Mouse (Mus musculus): ENCODE data around the gene Lsp1. TPM values are rescaled to one million over a fixed set of nuclear protein-coding genes. Genes with fewer than 3 reads are reported as not detected.
A peak's percentile ranks its signal among the peaks of the same experiment; 100 is the strongest.

Lsp1 gene
- polyA plus RNA-seq, 1 experiment from 2014 or later = 22.8 TPM

GRCm38 (mm10) chr7:142533059-142533855, 72.6 kb downstream of the Lsp1 start:
- DNase-seq (ENCODE audit: low spot score) (peak; percentile 89), ATAC-seq (ENCODE audit: insufficient number of reproducible peaks, low FRiP score, low TSS enrichment, low read depth) (peak; percentile 82)
- Histone ChIP-seq H3K27ac (replicated peaks; ENCODE audit: low read depth, low read length) (peak overlapping the region; percentile 94), H3K4me3 (ENCODE audit: low read depth, low read length) (peak overlapping the region; percentile 44), H3K9ac (ENCODE audit: low read length) (peak overlapping the region; percentile 85), H3K27me3 (ENCODE audit: control insufficient read depth, insufficient read depth, low read length) (no peaks in the 10 kb centered on the region), H3K9me3 (ENCODE audit: control insufficient read depth, low read length) (no peaks in the 10 kb centered on the region), H3K4me2 (ENCODE audit: low read depth, severe bottlenecking) (peak overlapping the region; percentile 61), H3K4me1 (ENCODE audit: control insufficient read depth, insufficient read depth, low read length) (peaks cover 42% of the 10 kb centered on the region), H3K36me3 (ENCODE audit: control insufficient read depth, insufficient read depth, low read length) (peaks cover 6% of the 10 kb centered on the region; the same call in 1 of the 2 replicates)
- WGBS = 1% methylated on average over 44 of the region's 44 CpGs

GRCm38 (mm10) chr7:142535116-142535515, 74.5 kb downstream of the Lsp1 start:
- Histone ChIP-seq H3K9me3 (ENCODE audit: control insufficient read depth, low read length) (no peaks in the 10 kb centered on the region), H3K9ac (ENCODE audit: low read length) (no peak overlapping the region), H3K36me3 (ENCODE audit: control insufficient read depth, insufficient read depth, low read length) (peaks cover 6% of the 10 kb centered on the region; the same call in 1 of the 2 replicates), H3K27me3 (ENCODE audit: control insufficient read depth, insufficient read depth, low read length) (no peaks in the 10 kb centered on the region), H3K4me1 (ENCODE audit: control insufficient read depth, insufficient read depth, low read length) (peaks cover 61% of the 10 kb centered on the region), H3K27ac (replicated peaks; ENCODE audit: low read depth, low read length) (peak overlapping the region; percentile 94; the same call in 1 of the 2 replicates), H3K4me2 (ENCODE audit: low read depth, severe bottlenecking) (no peak overlapping the region), H3K4me3 (ENCODE audit: low read depth, low read length) (no peak overlapping the region)
- DNase-seq (ENCODE audit: low spot score) = no peak
- WGBS = 85% methylated on average over 4 of the region's 4 CpGs
- ATAC-seq (ENCODE audit: insufficient number of reproducible peaks, low FRiP score, low TSS enrichment, low read depth) = no peak

- Histone ChIP-seq H3K4me2 (ENCODE audit: low read depth, severe bottlenecking) (no peak overlapping the region), H3K27me3 (ENCODE audit: control insufficient read depth, insufficient read depth, low read length) (no peaks in the 10 kb centered on the region), H3K9ac (ENCODE audit: low read length) (no peak overlapping the region), H3K4me1 (ENCODE audit: control insufficient read depth, insufficient read depth, low read length) (peaks cover 67% of the 10 kb centered on the region), H3K27ac (replicated peaks; ENCODE audit: low read depth, low read length) (no peak overlapping the region; the same call in 1 of the 2 replicates), H3K9me3 (ENCODE audit: control insufficient read depth, low read length) (no peaks in the 10 kb centered on the region), H3K4me3 (ENCODE audit: low read depth, low read length) (no peak overlapping the region), H3K36me3 (ENCODE audit: control insufficient read depth, insufficient read depth, low read length) (peaks cover 6% of the 10 kb centered on the region; the same call in 1 of the 2 replicates)
- ATAC-seq (ENCODE audit: insufficient number of reproducible peaks, low FRiP score, low TSS enrichment, low read depth) (no peak), DNase-seq (ENCODE audit: low spot score) (no peak)
- 98% methylated on average over 5 of the region's 5 CpGs for WGBS
These were observed 75.2 kb downstream of the Lsp1 start for GRCm38 (mm10) chr7:142535832-142536231.

GRCm38 (mm10) chr7:142537181-142537580, 76.6 kb downstream of the Lsp1 start:
- peaks cover 70% of the 10 kb centered on the region for H3K4me1 ChIP-seq (ENCODE audit: control insufficient read depth, insufficient read depth, low read length)
- H3K27ac ChIP-seq (replicated peaks; ENCODE audit: low read depth, low read length) = peak overlapping the region; percentile 98
- H3K4me3 ChIP-seq (ENCODE audit: low read depth, low read length) = no peak overlapping the region
- peaks cover 6% of the 10 kb centered on the region; the same call in 1 of the 2 replicates for H3K36me3 ChIP-seq (ENCODE audit: control insufficient read depth, insufficient read depth, low read length)
- no peaks in the 10 kb centered on the region for H3K27me3 ChIP-seq (ENCODE audit: control insufficient read depth, insufficient read depth, low read length)
- no peaks in the 10 kb centered on the region for H3K9me3 ChIP-seq (ENCODE audit: control insufficient read depth, low read length)
- ATAC-seq (ENCODE audit: insufficient number of reproducible peaks, low FRiP score, low TSS enrichment, low read depth) = no peak
- H3K9ac ChIP-seq (ENCODE audit: low read length) = peak overlapping the region; percentile 37; the same call in 1 of the 2 replicates
- WGBS = 17% methylated on average over 5 of the region's 5 CpGs
- peak overlapping the region; percentile 16; the same call in 1 of the 2 replicates for H3K4me2 ChIP-seq (ENCODE audit: low read depth, severe bottlenecking)
- no peak for DNase-seq (ENCODE audit: low spot score)

- DNase-seq (ENCODE audit: low spot score) (peak; percentile 98), ATAC-seq (ENCODE audit: insufficient number of reproducible peaks, low FRiP score, low TSS enrichment, low read depth) (peak; percentile 65; the same call in 1 of the 2 replicates)
- Histone ChIP-seq H3K36me3 (ENCODE audit: control insufficient read depth, insufficient read depth, low read length) (peaks cover 6% of the 10 kb centered on the region; the same call in 1 of the 2 replicates), H3K9me3 (ENCODE audit: control insufficient read depth, low read length) (no peaks in the 10 kb centered on the region), H3K9ac (ENCODE audit: low read length) (no peak overlapping the region), H3K4me2 (ENCODE audit: low read depth, severe bottlenecking) (peak overlapping the region; percentile 16; the same call in 1 of the 2 replicates), H3K4me1 (ENCODE audit: control insufficient read depth, insufficient read depth, low read length) (peaks cover 73% of the 10 kb centered on the region), H3K27me3 (ENCODE audit: control insufficient read depth, insufficient read depth, low read length) (no peaks in the 10 kb centered on the region), H3K27ac (replicated peaks; ENCODE audit: low read depth, low read length) (peak overlapping the region; percentile 98), H3K4me3 (ENCODE audit: low read depth, low read length) (no peak overlapping the region)
- WGBS = 2% methylated on average over 6 of the region's 6 CpGs
These were observed 77.3 kb downstream of the Lsp1 start for GRCm38 (mm10) chr7:142537879-142538278.

- WGBS = 7% methylated on average over 4 of the region's 4 CpGs
- Histone ChIP-seq H3K36me3 (ENCODE audit: control insufficient read depth, insufficient read depth, low read length) (peaks cover 6% of the 10 kb centered on the region; the same call in 1 of the 2 replicates), H3K27me3 (ENCODE audit: control insufficient read depth, insufficient read depth, low read length) (no peaks in the 10 kb centered on the region), H3K27ac (replicated peaks; ENCODE audit: low read depth, low read length) (peak overlapping the region; percentile 98), H3K9ac (ENCODE audit: low read length) (peak overlapping the region; percentile 41), H3K9me3 (ENCODE audit: control insufficient read depth, low read length) (no peaks in the 10 kb centered on the region), H3K4me2 (ENCODE audit: low read depth, severe bottlenecking) (no peak overlapping the region; the same call in 1 of the 2 replicates), H3K4me1 (ENCODE audit: control insufficient read depth, insufficient read depth, low read length) (peaks cover 76% of the 10 kb centered on the region), H3K4me3 (ENCODE audit: low read depth, low read length) (no peak overlapping the region)
- DNase-seq (ENCODE audit: low spot score) = no peak
- ATAC-seq (ENCODE audit: insufficient number of reproducible peaks, low FRiP score, low TSS enrichment, low read depth) = peak; percentile 27; the same call in 1 of the 2 replicates
These were observed 77.7 kb downstream of the Lsp1 start for GRCm38 (mm10) chr7:142538291-142538690.

GRCm38 (mm10) chr7:142538766-142539165, 78.2 kb downstream of the Lsp1 start:
- ATAC-seq (ENCODE audit: insufficient number of reproducible peaks, low FRiP score, low TSS enrichment, low read depth) = no peak
- no peak overlapping the region; the same call in 1 of the 2 replicates for H3K4me2 ChIP-seq (ENCODE audit: low read depth, severe bottlenecking)
- H3K4me3 ChIP-seq (ENCODE audit: low read depth, low read length) = no peak overlapping the region

GRCm38 (mm10) chr7:142539828-142540227, 79.2 kb downstream of the Lsp1 start:
- no peak overlapping the region for H3K9ac ChIP-seq (ENCODE audit: low read length)
- H3K4me1 ChIP-seq (ENCODE audit: control insufficient read depth, insufficient read depth, low read length) = peaks cover 75% of the 10 kb centered on the region
- no peak overlapping the region for H3K4me2 ChIP-seq (ENCODE audit: low read depth, severe bottlenecking)
- DNase-seq (ENCODE audit: low spot score) (no peak), ATAC-seq (ENCODE audit: insufficient number of reproducible peaks, low FRiP score, low TSS enrichment, low read depth) (no peak)
- no peaks in the 10 kb centered on the region for H3K9me3 ChIP-seq (ENCODE audit: control insufficient read depth, low read length)
- peak overlapping the region; percentile 98 for H3K27ac ChIP-seq (replicated peaks; ENCODE audit: low read depth, low read length)
- peaks cover 6% of the 10 kb centered on the region; the same call in 1 of the 2 replicates for H3K36me3 ChIP-seq (ENCODE audit: control insufficient read depth, insufficient read depth, low read length)
- 23% methylated on average over 8 of the region's 8 CpGs for WGBS
- H3K4me3 ChIP-seq (ENCODE audit: low read depth, low read length) = no peak overlapping the region
- H3K27me3 ChIP-seq (ENCODE audit: control insufficient read depth, insufficient read depth, low read length) = no peaks in the 10 kb centered on the region

More at GRCm38 (mm10) chr7:142538766-142539165, 78.2 kb downstream of the Lsp1 start:
- H3K4me1 ChIP-seq (ENCODE audit: control insufficient read depth, insufficient read depth, low read length) = peaks cover 76% of the 10 kb centered on the region
- peaks cover 6% of the 10 kb centered on the region; the same call in 1 of the 2 replicates for H3K36me3 ChIP-seq (ENCODE audit: control insufficient read depth, insufficient read depth, low read length)
- H3K27me3 ChIP-seq (ENCODE audit: control insufficient read depth, insufficient read depth, low read length) = no peaks in the 10 kb centered on the region
- peak overlapping the region; percentile 98 for H3K27ac ChIP-seq (replicated peaks; ENCODE audit: low read depth, low read length)
- H3K9me3 ChIP-seq (ENCODE audit: control insufficient read depth, low read length) = no peaks in the 10 kb centered on the region
- peak overlapping the region; percentile 41 for H3K9ac ChIP-seq (ENCODE audit: low read length)
- no peak for DNase-seq (ENCODE audit: low spot score)
- 15% methylated on average over 6 of the region's 6 CpGs for WGBS

Measured in limb, embryonic 11.5 days (tissue).